Mouse (Mus musculus) intestine, embryonic 16.5 days (tissue): ENCODE results near the gene Arhgef3. TPM values are rescaled to one million over a fixed set of nuclear protein-coding genes. Genes with fewer than 3 reads are reported as not detected.

ENCODE experiments used
- ATAC-seq: fragments of 200-750 bp; cut with Nextera tagmentation; 2 replicates; pipeline ENCODE4 v1.8.0; 2017; ENCODE audit warnings: moderate TSS enrichment, moderate library complexity
- H3K27ac ChIP-seq: fragments of 300-500 bp; sonication (generic); 2 replicates; pipeline ENCODE4 v1.5.1; 2014; ENCODE audit warnings: mild to moderate bottlenecking, low read length
- H3K27me3 ChIP-seq: fragments of 300-500 bp; sonication (generic); replicated peaks from 2 replicates; pipeline ENCODE4 v1.6.1; 2014; ENCODE audit warnings: low read length, control low read depth, mixed read lengths; ENCODE audit not compliant: control insufficient read depth, insufficient read depth
- H3K36me3 ChIP-seq: fragments of 300-500 bp; sonication (generic); 2 replicates; pipeline ENCODE4 v1.6.1; 2014; ENCODE audit warnings: low read length, control low read depth; ENCODE audit not compliant: control insufficient read depth, insufficient read depth
- H3K4me1 ChIP-seq: fragments of 300-500 bp; sonication (generic); 2 replicates; pipeline ENCODE4 v1.6.1; 2014; ENCODE audit warnings: low read length, control low read depth, mixed read lengths; ENCODE audit not compliant: control insufficient read depth, insufficient read depth
- H3K4me2 ChIP-seq: fragments of 300-500 bp; sonication (generic); 2 replicates; pipeline ENCODE4 v1.6.1; 2014; ENCODE audit warnings: low read depth, low read length, control low read depth
- H3K4me3 ChIP-seq: fragments of 300-500 bp; sonication (generic); 2 replicates; pipeline ENCODE4 v1.5.1; 2014; ENCODE audit warnings: mild to moderate bottlenecking, low read length
- H3K9ac ChIP-seq: fragments of 300-500 bp; sonication (generic); 2 replicates; pipeline ENCODE4 v1.6.1; 2014; ENCODE audit warnings: low read depth, low read length
- H3K9me3 ChIP-seq: fragments of 300-500 bp; sonication (generic); 2 replicates; pipeline ENCODE4 v1.6.1; 2016; ENCODE audit warnings: low read length, control low read depth; ENCODE audit not compliant: control insufficient read depth
- WGBS: fragments of 180-500 bp; shearing (Covaris S2); extraction: QIAGEN DNeasy Blood & Tissue Kit; methylation state at CpG from one replicate; pipeline ENCODE4 v1.1.7; 2014; 5-methylcytosine and 5-hydroxymethylcytosine counted together
- polyA plus RNA-seq: library from polyadenylated mRNA; unstranded; fragments of >200 nt; fragmentation: Nextera tagmentation; extraction: Ambion mirVana; gene quantifications from 2 replicates; pipeline ENCODE4 v1.2.1, GENCODE M21; 2015

Gene Arhgef3
- polyA plus RNA-seq, 1 experiment from 2014 or later = 12.0 TPM

DNA sequence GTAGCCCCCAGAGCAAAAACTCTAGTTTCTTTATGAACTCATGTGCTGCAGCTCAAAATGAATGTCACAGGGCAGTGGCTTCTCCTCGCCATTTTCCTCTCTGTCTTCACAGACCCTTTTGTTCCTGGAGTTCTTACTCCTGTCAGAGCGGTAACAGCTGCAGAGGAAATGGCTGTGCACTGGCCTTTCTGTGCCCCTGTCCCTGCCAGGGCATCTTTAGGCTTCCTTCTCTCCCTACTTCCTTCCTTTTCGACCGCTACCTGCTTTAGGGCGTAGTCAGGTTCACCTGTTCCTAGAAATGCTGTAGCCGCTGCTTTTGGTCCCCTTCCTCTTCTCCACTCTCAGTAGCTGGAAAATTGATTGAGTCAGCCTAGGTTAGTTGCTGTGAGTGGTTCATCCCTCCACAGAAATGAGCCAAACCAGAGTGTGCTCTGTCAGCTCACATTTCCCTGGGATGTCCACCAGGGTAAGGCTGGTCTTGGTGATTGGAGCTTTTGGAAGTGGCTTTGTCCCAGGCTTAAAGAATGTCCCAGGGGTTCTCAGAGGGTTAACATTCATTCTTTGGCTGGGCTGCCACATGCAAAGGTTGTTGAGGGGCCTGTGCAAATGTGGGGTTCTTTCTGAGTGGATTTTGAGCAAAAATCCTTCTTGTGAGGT is 121.3 kb downstream of the Arhgef3 start:
- peaks cover 9% of the 10 kb centered on the region for H3K4me1 ChIP-seq
- no peaks in the 10 kb centered on the region for H3K36me3 ChIP-seq
- no peaks in the 10 kb centered on the region for H3K27me3 ChIP-seq
- H3K9me3 ChIP-seq = no peaks in the 10 kb centered on the region
- H3K27ac ChIP-seq = no peak overlapping the region
- H3K4me2 ChIP-seq = no peak overlapping the region
- WGBS = 79% methylated on average over 6 of the region's 6 CpGs
- H3K4me3 ChIP-seq = no peak overlapping the region
- H3K9ac ChIP-seq = no peak overlapping the region
- ATAC-seq = no peak

DNA sequence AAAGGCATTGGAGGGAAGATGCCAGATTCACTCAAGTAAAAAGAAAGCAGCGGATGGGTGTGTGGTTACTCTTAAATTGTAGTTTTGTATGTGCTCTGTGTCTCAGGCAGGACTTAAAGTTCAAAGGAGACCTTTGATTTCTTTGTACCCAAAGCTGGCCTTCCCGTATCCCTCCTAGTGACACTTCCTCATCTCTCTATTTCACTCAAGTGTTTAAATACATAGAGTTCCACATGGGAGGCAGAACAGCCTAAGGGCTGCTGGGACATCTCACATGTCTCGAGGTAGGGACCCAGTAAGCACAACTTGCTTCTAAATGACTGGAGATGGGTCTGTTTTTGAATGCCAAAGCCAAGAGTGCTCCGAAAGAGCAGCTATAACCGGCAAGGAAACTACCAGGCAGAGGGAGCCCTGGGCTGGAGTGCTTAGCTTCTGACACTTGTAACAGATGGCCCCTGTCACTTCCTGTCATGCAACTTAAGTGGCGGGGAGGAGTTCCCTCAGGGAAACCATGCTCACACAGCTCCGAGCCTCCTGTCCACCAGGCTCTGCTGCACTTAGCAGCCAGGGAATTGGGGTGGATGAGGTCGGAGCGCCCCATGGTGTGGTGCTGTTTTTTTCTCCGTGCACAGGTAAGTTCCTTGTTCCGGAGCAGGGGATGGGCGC is 123.0 kb downstream of the Arhgef3 start:
- H3K27me3 ChIP-seq = no peaks in the 10 kb centered on the region
- 39% methylated on average over 12 of the region's 12 CpGs for WGBS
- no peaks in the 10 kb centered on the region for H3K9me3 ChIP-seq
- peak overlapping the region; percentile 50; the same call in 1 of the 2 replicates for H3K27ac ChIP-seq
- H3K9ac ChIP-seq = 0 out of 2 replicates have a peak overlapping the region, but pooled peaks have one; percentile 0
- H3K4me2 ChIP-seq = peak overlapping the region; percentile 34
- H3K4me3 ChIP-seq = 0 out of 2 replicates have a peak overlapping the region, but pooled peaks have one; percentile 0
- H3K36me3 ChIP-seq = no peaks in the 10 kb centered on the region
- peaks cover 9% of the 10 kb centered on the region for H3K4me1 ChIP-seq
- ATAC-seq = peak; percentile 79

DNA sequence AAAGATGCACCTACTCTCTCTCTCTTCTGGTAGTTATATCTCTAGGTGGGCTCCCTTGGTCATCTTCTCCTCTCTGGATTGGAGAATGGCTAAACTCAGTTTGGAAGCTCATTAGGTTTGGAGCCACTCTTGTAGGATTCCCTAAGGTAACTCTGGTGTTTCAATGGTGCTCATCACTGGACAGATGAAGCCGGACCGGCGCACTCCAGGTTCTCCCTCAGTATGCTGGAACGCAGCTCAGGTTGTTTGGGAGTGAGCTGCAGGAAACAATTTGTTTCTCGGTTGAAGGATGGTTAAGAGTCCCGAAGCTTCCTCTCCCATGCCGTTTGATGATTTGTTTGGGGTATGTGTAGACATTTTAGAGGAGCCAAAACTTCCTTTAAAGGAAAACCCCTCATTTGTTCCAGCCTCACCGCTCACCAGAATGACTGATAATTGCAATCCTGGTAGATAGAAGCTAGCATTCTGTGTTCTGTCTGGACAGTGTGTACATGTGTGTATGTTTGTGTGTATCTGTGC is 124.0 kb downstream of the Arhgef3 start:
- Histone ChIP-seq H3K36me3 (no peaks in the 10 kb centered on the region), H3K27me3 (no peaks in the 10 kb centered on the region), H3K4me1 (peaks cover 9% of the 10 kb centered on the region), H3K9me3 (no peaks in the 10 kb centered on the region), H3K4me2 (0 out of 2 replicates have a peak overlapping the region, but pooled peaks have one; percentile 34), H3K9ac (no peak overlapping the region), H3K4me3 (0 out of 2 replicates have a peak overlapping the region, but pooled peaks have one; percentile 3), H3K27ac (no peak overlapping the region)
- WGBS = 52% methylated on average over 8 of the region's 8 CpGs
- no peak for ATAC-seq

DNA sequence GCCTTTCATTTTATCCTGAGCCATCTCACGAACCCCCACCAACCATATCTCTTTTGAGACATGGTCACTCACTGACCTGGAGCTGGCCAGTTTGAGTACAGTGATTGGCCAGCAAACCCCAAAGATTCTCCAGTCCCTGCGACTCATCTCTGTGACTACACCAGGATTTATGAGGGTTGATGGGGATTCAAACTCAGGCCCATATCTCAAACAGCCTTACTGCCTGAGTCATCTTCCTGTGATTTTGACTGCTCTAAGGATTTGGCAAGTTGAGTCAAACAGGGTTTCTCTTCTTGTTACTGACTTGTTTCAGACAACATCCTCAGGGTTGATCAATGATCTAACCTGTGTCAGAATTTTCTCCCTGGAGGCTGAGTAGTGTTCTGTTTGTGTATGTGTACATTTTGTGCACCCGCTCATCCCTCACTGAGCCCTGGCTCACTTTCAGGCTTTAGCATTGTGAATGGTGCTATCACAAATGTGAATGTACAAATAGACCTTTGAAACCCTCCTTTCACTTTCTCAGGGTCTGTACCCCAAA is 124.9 kb downstream of the Arhgef3 start:
- H3K36me3 ChIP-seq = no peaks in the 10 kb centered on the region
- no peaks in the 10 kb centered on the region for H3K27me3 ChIP-seq
- H3K9ac ChIP-seq = no peak overlapping the region
- WGBS = 63% methylated on average over 3 of the region's 3 CpGs
- H3K4me2 ChIP-seq = no peak overlapping the region
- H3K27ac ChIP-seq = no peak overlapping the region
- H3K4me1 ChIP-seq = peaks cover 9% of the 10 kb centered on the region
- no peaks in the 10 kb centered on the region for H3K9me3 ChIP-seq
- no peak overlapping the region for H3K4me3 ChIP-seq
- ATAC-seq = no peak

DNA sequence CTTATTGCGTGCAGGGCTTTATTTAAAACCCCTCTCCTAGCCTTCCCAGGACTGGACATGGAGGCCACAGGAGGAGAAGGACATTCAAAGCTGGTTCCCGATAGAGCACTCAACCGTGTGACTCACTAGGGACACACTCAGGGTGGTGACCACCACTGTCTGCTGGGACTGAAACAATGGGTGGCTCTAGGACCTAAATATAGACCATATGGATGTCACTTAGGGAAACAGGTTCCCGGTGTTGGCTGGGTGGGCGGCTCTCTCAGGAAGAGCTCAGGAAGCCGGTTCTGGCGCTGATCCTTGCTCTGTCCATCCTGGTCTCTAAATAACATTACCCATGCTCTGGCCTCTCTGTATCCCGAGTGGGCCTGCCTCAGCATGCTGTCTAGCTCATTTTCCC is 127.6 kb downstream of the Arhgef3 start:
- Histone ChIP-seq H3K27ac (no peak overlapping the region), H3K27me3 (no peaks in the 10 kb centered on the region), H3K36me3 (no peaks in the 10 kb centered on the region), H3K9ac (no peak overlapping the region), H3K4me2 (no peak overlapping the region), H3K4me3 (no peak overlapping the region), H3K4me1 (peaks cover 9% of the 10 kb centered on the region), H3K9me3 (no peaks in the 10 kb centered on the region)
- ATAC-seq = no peak
- WGBS = 83% methylated on average over 8 of the region's 8 CpGs

DNA sequence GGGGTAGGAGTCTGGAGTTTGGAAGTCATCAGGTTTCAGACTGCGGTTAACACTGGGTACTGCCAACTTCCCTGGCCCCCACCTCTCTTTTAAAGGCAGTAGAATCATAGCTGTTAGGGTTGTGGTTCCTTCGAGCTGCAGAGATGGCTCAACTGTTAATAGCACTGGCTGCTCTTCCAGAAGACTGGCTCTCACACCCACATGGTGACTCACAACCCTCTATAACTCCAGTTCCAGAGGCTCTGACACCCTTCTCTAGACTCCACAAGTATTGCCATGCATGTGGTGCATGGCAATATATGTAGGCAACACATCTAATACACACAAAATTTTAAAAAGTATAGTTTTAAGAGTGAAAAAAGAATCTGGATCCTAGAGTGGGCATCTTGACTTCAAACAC is 128.1 kb downstream of the Arhgef3 start:
- peaks cover 7% of the 10 kb centered on the region for H3K4me1 ChIP-seq
- no peaks in the 10 kb centered on the region for H3K9me3 ChIP-seq
- no peak overlapping the region for H3K27ac ChIP-seq
- no peak overlapping the region for H3K9ac ChIP-seq
- ATAC-seq = no peak
- WGBS = 83% methylated on average over 2 of the region's 2 CpGs
- H3K27me3 ChIP-seq = no peaks in the 10 kb centered on the region
- no peak overlapping the region for H3K4me2 ChIP-seq
- H3K4me3 ChIP-seq = no peak overlapping the region
- H3K36me3 ChIP-seq = no peaks in the 10 kb centered on the region

DNA sequence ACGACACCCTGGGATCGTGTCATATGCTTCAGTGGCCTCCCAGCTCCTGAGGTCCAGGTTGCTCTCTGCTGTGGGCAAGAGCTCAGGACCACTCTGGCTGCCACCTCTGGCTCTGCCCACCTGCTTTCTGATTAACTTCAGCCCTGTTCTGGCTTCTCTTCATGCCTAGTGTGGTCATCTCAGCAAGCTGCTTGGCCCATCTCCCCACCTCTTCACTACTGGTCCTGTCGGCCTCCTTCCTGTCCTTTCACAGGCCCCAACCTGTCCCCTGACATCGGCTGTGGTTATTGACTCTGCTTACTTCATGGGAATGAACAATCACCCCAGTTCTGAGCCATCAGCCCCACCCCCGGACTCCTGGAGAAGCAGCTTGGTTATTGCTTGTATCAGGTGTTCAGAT is 128.9 kb downstream of the Arhgef3 start:
- ATAC-seq = no peak
- H3K27ac ChIP-seq = no peak overlapping the region
- WGBS = 81% methylated on average over 5 of the region's 5 CpGs
- H3K4me2 ChIP-seq = no peak overlapping the region
- no peaks in the 10 kb centered on the region for H3K4me1 ChIP-seq
- H3K27me3 ChIP-seq = no peaks in the 10 kb centered on the region
- no peaks in the 10 kb centered on the region for H3K9me3 ChIP-seq
- no peak overlapping the region for H3K4me3 ChIP-seq
- no peaks in the 10 kb centered on the region for H3K36me3 ChIP-seq
- H3K9ac ChIP-seq = no peak overlapping the region

DNA sequence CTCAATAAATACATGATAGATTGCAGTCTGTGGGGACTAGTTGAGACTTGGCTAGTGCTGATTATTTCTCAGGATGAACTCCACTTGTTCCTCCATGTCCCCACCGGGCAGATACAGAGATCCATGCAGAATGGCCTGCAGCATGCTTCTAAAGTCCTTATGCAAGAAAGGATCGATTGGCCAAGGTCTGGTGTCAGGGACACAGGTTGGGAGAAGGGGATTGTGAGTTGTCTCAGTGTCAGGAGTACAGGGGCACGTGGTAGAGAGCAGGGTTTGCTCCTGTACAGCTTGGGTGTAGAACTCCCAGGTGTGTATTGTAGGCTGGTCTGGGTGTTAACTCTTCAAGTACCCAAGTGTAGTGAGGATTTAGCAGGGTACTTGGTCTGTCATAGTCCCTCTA is 130.2 kb downstream of the Arhgef3 start:
- H3K4me2 ChIP-seq = no peak overlapping the region
- H3K9ac ChIP-seq = no peak overlapping the region
- H3K36me3 ChIP-seq = no peaks in the 10 kb centered on the region
- H3K27ac ChIP-seq = no peak overlapping the region
- no peaks in the 10 kb centered on the region for H3K27me3 ChIP-seq
- WGBS = 64% methylated on average over 3 of the region's 3 CpGs
- ATAC-seq = no peak
- H3K4me3 ChIP-seq = no peak overlapping the region
- H3K9me3 ChIP-seq = no peaks in the 10 kb centered on the region
- no peaks in the 10 kb centered on the region for H3K4me1 ChIP-seq

DNA sequence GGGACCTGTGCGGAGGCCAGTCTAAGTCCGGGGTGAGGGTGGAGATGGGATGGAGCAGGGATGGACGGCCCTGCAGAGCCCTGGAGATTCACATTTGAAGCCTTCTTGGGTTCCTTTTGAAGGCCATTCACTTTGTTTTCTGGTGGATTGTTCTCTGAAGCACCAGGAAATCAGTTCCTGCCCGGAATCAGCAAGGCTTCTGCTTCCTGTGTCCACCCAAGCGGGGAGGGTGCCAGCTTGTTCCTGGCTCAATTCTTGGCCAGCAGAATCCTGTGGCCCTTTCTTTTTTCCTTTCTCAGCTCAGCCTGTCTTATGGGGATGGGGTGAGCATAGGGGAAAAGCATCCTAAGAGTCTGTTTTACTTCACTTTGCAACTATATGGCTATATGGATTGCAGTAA is 131.7 kb downstream of the Arhgef3 start:
- 83% methylated on average over 5 of the region's 5 CpGs for WGBS
- Histone ChIP-seq H3K36me3 (no peaks in the 10 kb centered on the region), H3K4me1 (no peaks in the 10 kb centered on the region), H3K9ac (no peak overlapping the region), H3K27me3 (no peaks in the 10 kb centered on the region), H3K9me3 (no peaks in the 10 kb centered on the region), H3K4me2 (no peak overlapping the region), H3K27ac (no peak overlapping the region), H3K4me3 (no peak overlapping the region)
- ATAC-seq = no peak
